Mouse (Mus musculus): ENCODE results near the gene Olfr547. TPM values are rescaled to one million over a fixed set of nuclear protein-coding genes. Genes with fewer than 3 reads are reported as not detected.

Gene Olfr547
- polyA plus RNA-seq, 1 experiment: not detected

GRCm38 (mm10) chr7:102512814-102513435, 21.6 kb upstream of the Olfr547 start:
- no peaks in the 10 kb centered on the region; the same call in 1 of the 2 replicates for H3K27me3 ChIP-seq (ENCODE audit: control insufficient read depth, insufficient read depth, low read length, poor library complexity, severe bottlenecking)
- no peak overlapping the region for H3K27ac ChIP-seq (ENCODE audit: insufficient read depth, low read length)
- TF ChIP-seq CTCF (IDR thresholded peaks at IDR 0.05; ENCODE audit: low read depth, low read length) (peak; percentile 71), POLR2A (IDR thresholded peaks at IDR 0.05; ENCODE audit: insufficient read depth, low read length) (no peak)
- no peaks in the 10 kb centered on the region for H3K9me3 ChIP-seq (replicated peaks; ENCODE audit: control insufficient read depth, insufficient read depth, low read length, poor library complexity, severe bottlenecking)
- H3K4me3 ChIP-seq (ENCODE audit: low read depth, low read length): peak overlapping the region; percentile 67
- H3K36me3 ChIP-seq (ENCODE audit: control insufficient read depth, insufficient read depth, low read length, poor library complexity, severe bottlenecking): no peaks in the 10 kb centered on the region
- peak overlapping the region; percentile 65 for H3K9ac ChIP-seq (ENCODE audit: low read depth, poor library complexity, severe bottlenecking)
- H3K4me1 ChIP-seq (ENCODE audit: control insufficient read depth, insufficient read depth, low read length): no peaks in the 10 kb centered on the region

GRCm38 (mm10) chr7:102514144-102514543, 20.4 kb upstream of the Olfr547 start:
- Histone ChIP-seq H3K4me1 (ENCODE audit: control insufficient read depth, insufficient read depth, low read length) (no peaks in the 10 kb centered on the region), H3K27me3 (ENCODE audit: control insufficient read depth, insufficient read depth, low read length, poor library complexity, severe bottlenecking) (no peaks in the 10 kb centered on the region; the same call in 1 of the 2 replicates), H3K9me3 (replicated peaks; ENCODE audit: control insufficient read depth, insufficient read depth, low read length, poor library complexity, severe bottlenecking) (no peaks in the 10 kb centered on the region), H3K36me3 (ENCODE audit: control insufficient read depth, insufficient read depth, low read length, poor library complexity, severe bottlenecking) (no peaks in the 10 kb centered on the region), H3K4me3 (ENCODE audit: low read depth, low read length) (no peak overlapping the region), H3K27ac (ENCODE audit: insufficient read depth, low read length) (no peak overlapping the region), H3K9ac (ENCODE audit: low read depth, poor library complexity, severe bottlenecking) (no peak overlapping the region)
- TF ChIP-seq CTCF (IDR thresholded peaks at IDR 0.05; ENCODE audit: low read depth, low read length) (no peak), POLR2A (IDR thresholded peaks at IDR 0.05; ENCODE audit: insufficient read depth, low read length) (no peak), EP300 (IDR thresholded peaks at IDR 0.05; ENCODE audit: insufficient read depth, low read depth, low read length) (no peak)

- no peak overlapping the region for H3K4me3 ChIP-seq (ENCODE audit: low read depth, low read length)
- H3K27ac ChIP-seq (ENCODE audit: insufficient read depth, low read length): no peak overlapping the region
- no peaks in the 10 kb centered on the region for H3K36me3 ChIP-seq (ENCODE audit: control insufficient read depth, insufficient read depth, low read length, poor library complexity, severe bottlenecking)
- TF ChIP-seq CTCF (IDR thresholded peaks at IDR 0.05; ENCODE audit: low read depth, low read length) (no peak), POLR2A (IDR thresholded peaks at IDR 0.05; ENCODE audit: insufficient read depth, low read length) (no peak), EP300 (IDR thresholded peaks at IDR 0.05; ENCODE audit: insufficient read depth, low read depth, low read length) (no peak)
- no peaks in the 10 kb centered on the region for H3K4me1 ChIP-seq (ENCODE audit: control insufficient read depth, insufficient read depth, low read length)
- H3K27me3 ChIP-seq (ENCODE audit: control insufficient read depth, insufficient read depth, low read length, poor library complexity, severe bottlenecking): no peaks in the 10 kb centered on the region; the same call in 1 of the 2 replicates
- H3K9ac ChIP-seq (ENCODE audit: low read depth, poor library complexity, severe bottlenecking): no peak overlapping the region
- H3K9me3 ChIP-seq (replicated peaks; ENCODE audit: control insufficient read depth, insufficient read depth, low read length, poor library complexity, severe bottlenecking): no peaks in the 10 kb centered on the region
Observed at GRCm38 (mm10) chr7:102516261-102517050, 18.1 kb upstream of the Olfr547 start.

GRCm38 (mm10) chr7:102517051-102517335, 17.6 kb upstream of the Olfr547 start:
- Histone ChIP-seq H3K27ac (ENCODE audit: insufficient read depth, low read length) (no peak overlapping the region), H3K9ac (ENCODE audit: low read depth, poor library complexity, severe bottlenecking) (no peak overlapping the region), H3K9me3 (replicated peaks; ENCODE audit: control insufficient read depth, insufficient read depth, low read length, poor library complexity, severe bottlenecking) (no peaks in the 10 kb centered on the region), H3K4me3 (ENCODE audit: low read depth, low read length) (no peak overlapping the region), H3K27me3 (ENCODE audit: control insufficient read depth, insufficient read depth, low read length, poor library complexity, severe bottlenecking) (no peaks in the 10 kb centered on the region; the same call in 1 of the 2 replicates), H3K4me1 (ENCODE audit: control insufficient read depth, insufficient read depth, low read length) (no peaks in the 10 kb centered on the region), H3K36me3 (ENCODE audit: control insufficient read depth, insufficient read depth, low read length, poor library complexity, severe bottlenecking) (no peaks in the 10 kb centered on the region)
- TF ChIP-seq EP300 (IDR thresholded peaks at IDR 0.05; ENCODE audit: insufficient read depth, low read depth, low read length) (no peak), POLR2A (IDR thresholded peaks at IDR 0.05; ENCODE audit: insufficient read depth, low read length) (no peak), CTCF (IDR thresholded peaks at IDR 0.05; ENCODE audit: low read depth, low read length) (no peak)

GRCm38 (mm10) chr7:102529052-102529451, 5.5 kb upstream of the Olfr547 start:
- TF ChIP-seq EP300 (IDR thresholded peaks at IDR 0.05; ENCODE audit: insufficient read depth, low read depth, low read length): no peak
- H3K9me3 ChIP-seq (replicated peaks; ENCODE audit: control insufficient read depth, insufficient read depth, low read length, poor library complexity, severe bottlenecking): no peaks in the 10 kb centered on the region
- no peak overlapping the region for H3K9ac ChIP-seq (ENCODE audit: low read depth, poor library complexity, severe bottlenecking)
- no peaks in the 10 kb centered on the region for H3K36me3 ChIP-seq (ENCODE audit: control insufficient read depth, insufficient read depth, low read length, poor library complexity, severe bottlenecking)
- H3K27ac ChIP-seq (ENCODE audit: insufficient read depth, low read length): no peak overlapping the region
- H3K27me3 ChIP-seq (ENCODE audit: control insufficient read depth, insufficient read depth, low read length, poor library complexity, severe bottlenecking): no peaks in the 10 kb centered on the region; the same call in 1 of the 2 replicates
- no peak overlapping the region for H3K4me3 ChIP-seq (ENCODE audit: low read depth, low read length)
- no peaks in the 10 kb centered on the region for H3K4me1 ChIP-seq (ENCODE audit: control insufficient read depth, insufficient read depth, low read length)

GRCm38 (mm10) chr7:102540596-102540995, 6.0 kb downstream of the Olfr547 start, which contains the start of gene Olfr548-ps1:
Gene Olfr548-ps1, plus strand, starts transcription at chr7:102540896.
- Histone ChIP-seq H3K27ac (ENCODE audit: insufficient read depth, low read length) (no peak within 1 kb of the TSS), H3K4me1 (ENCODE audit: control insufficient read depth, insufficient read depth, low read length) (no peaks in the 10 kb centered on the region), H3K4me3 (ENCODE audit: low read depth, low read length) (no peak within 1 kb of the TSS), H3K36me3 (ENCODE audit: control insufficient read depth, insufficient read depth, low read length, poor library complexity, severe bottlenecking) (no peaks in the 10 kb centered on the region), H3K27me3 (ENCODE audit: control insufficient read depth, insufficient read depth, low read length, poor library complexity, severe bottlenecking) (no peaks in the 10 kb centered on the region), H3K9me3 (replicated peaks; ENCODE audit: control insufficient read depth, insufficient read depth, low read length, poor library complexity, severe bottlenecking) (no peaks in the 10 kb centered on the region), H3K9ac (ENCODE audit: low read depth, poor library complexity, severe bottlenecking) (no peak within 1 kb of the TSS)
- TF ChIP-seq EP300 (IDR thresholded peaks at IDR 0.05; ENCODE audit: insufficient read depth, low read depth, low read length) (no peak), CTCF (IDR thresholded peaks at IDR 0.05; ENCODE audit: low read depth, low read length) (no peak), POLR2A (IDR thresholded peaks at IDR 0.05; ENCODE audit: insufficient read depth, low read length) (no peak)
